Mouse (Mus musculus): ENCODE measurements around the gene Mmp15.

Gene Mmp15

DNA sequence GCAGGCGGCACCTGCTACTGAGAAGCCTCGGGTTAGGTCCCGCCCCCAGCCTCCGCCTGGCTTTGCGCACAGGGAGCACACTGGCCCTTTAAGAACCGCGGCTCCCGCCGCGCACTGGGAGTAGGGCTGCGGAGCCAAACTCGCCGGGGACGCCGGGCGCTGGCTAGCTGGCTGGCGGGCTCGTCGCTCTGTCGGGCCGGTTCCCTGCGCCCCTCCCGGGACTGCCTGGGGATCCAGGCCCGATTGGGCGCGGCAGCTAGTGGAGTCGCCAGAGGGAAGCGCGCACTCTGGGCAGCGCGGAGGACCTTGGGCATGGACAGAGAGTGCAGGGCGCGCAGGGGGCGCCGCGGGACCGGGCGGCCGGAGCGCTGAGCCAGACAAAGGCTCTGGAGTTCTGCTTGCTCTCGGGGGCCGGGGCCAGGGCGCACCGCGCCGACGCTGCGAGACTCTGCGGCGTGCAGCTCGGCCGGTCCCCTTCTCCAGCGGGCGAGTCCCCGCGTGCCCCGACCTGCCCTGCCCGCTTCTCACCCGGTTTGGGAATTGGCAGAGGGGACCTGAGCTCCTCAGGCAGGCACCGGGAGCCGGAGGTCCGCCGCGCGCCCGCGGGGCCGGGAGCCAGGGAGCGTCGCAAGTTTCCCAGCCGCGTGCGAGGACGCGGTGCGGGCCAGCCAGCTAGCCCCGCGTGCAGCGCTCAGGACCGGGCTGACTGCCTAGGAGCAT is at the start of gene Mmp15:
TSS of gene Mmp15 (plus strand) at position 118 of the 720 bp plus-strand sequence.
- peak; percentile 69 for DNase-seq

DNA sequence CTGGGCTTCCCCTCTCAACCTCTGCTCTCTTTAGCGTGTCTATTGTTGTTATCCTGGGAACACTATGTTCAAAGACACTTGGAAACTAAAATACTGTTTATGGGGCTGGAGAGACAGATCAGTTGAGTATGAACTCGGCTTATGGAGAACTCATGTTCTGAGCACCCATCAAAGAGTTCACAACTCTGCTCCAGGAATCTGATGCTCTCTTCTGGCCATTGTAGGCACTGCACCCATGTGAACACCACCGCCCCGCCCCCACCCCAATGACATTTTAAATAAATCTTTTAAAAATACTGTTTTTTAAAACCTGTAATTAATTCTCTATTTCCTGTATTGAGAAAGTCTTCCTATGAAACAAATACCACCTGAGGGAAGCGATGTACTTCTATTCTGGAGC is 49.7 kb upstream of the Mmp15 start:
- peak; percentile 75 for DNase-seq

DNA sequence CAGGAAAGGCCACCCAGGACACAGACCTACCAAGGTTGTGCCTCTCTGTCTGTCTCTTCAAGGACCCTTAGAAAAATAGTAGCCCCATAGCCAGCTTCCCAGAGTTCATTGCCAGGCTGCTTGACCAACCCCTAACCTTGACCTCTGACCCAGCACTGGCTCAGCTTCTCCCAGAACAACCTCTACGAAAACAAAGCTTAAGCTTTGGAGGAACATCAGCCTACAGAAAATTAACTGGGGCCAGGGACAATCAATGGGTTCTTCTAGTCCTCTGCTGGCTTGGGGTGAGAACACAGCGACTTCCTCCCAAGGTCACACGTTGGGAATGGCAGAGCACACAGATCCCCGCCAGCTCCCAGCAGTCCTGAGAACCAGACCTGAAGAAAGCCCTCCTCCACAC is 46.5 kb upstream of the Mmp15 start:
- DNase-seq, result no peak

DNA sequence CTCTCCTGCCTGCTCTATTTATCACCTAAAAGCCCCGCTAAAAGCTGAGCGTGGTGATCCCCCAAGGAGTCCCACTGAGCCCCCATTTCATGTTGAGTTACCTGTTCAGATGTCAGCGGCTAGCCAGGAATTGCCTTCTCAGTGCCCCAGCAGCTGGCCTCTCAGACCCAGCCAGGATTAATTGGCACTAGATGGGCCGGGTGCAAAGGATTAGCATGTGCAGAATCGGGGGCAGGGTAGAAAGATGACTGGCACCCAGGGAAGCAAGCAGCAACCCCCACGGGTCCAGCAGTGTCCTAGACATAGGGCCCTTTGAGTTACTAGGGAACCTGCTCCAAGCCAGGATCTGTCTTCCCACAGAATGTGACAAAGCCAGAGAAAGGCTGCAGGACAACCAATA is 45.6 kb upstream of the Mmp15 start, which contains the start of gene Cngb1:
TSS of gene Cngb1 (minus strand) at position 155 of the 400 bp plus-strand sequence.
- DNase-seq, result no peak

DNA sequence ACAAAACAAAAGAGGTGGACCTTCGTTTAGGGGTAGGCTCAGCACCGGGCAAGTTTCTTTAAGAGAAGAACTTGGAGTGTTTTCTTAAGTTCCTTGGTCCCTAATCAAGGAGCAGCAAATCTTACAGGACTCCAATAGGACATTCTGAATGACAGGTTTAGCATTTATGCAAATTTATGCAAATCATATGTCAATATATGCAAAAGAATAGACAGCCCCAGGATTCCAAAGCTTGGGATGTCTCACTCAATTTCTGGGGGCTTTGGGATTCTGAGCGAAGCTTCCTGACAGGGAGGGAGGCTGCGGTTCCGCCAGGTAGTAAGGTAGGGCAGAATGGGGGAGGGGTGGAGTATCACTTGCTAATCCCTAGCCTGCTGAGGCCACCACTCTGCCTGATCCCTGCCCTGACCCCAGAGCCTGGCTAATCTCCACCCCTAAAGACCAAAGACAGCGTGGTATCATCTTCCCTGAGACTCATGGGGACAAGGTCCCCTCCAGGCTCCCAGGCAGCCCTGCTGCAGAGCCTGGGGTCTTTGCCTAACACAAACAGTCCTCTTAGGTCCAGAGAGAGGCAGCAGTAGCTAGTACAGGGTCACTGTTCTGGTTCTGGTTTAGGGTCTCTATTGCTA is 41.6 kb upstream of the Mmp15 start, which contains the start of gene Tepp:
TSS of gene Tepp (plus strand) at position 225 of the 629 bp plus-strand sequence.
- no peak for DNase-seq

DNA sequence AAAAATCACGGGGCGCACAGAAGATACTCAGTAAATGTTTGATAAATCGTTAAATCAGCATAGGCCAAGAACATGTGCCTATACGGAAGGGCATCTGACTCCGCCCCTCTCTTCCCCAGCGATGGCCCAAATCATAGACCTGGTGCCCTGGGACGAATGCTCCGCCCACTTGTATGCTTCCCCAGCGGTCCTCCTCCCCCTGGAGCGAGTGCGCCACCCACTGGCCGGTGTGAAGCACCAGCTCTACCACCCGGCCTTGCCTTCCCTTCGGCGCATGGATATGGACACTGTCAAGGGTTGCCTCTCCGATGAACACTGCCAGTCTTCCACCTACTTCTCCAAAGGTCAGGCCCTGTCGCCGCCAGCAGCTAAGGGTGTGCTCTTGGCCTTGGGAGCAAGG is 39.2 kb upstream of the Mmp15 start:
- DNase-seq, result peak; percentile 53

DNA sequence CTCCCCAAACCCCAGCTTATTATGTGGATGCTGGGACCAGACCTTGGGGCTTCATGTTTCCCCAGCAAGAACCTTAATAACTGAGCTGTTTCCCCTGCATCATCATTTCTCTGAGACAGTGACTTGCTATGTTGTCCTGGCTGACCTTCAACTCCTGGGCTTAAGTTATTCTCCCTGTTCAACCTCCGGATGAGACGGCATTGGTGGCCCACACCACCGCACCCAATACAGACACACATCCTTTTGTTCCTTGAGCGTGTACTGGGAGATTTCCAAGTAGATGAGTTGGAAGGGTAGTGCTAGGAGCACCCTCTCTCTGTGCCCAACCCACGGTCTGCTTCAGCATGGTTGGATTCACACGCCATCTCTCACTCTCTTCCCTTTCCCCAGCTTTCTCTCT is 38.2 kb upstream of the Mmp15 start:
- no peak for DNase-seq

DNA sequence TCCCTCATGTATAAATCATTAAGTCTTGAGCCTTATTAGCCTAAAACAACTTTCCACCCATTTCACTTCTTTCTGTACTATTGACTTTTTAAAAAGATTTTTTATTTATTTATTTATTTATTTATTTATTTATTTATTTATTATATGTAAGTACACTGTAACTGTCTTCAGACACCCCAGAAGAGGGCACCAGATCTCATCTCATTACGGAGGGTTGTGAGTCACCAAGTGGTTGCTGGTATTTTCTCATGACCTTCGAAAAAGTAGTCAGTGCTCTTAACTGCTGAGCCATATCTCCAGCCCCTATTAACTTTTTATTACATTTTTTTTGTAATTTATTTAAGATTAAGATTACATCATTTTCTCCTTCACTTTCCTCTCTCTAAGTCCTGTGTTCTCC is 37.4 kb upstream of the Mmp15 start:
- no peak for DNase-seq

DNA sequence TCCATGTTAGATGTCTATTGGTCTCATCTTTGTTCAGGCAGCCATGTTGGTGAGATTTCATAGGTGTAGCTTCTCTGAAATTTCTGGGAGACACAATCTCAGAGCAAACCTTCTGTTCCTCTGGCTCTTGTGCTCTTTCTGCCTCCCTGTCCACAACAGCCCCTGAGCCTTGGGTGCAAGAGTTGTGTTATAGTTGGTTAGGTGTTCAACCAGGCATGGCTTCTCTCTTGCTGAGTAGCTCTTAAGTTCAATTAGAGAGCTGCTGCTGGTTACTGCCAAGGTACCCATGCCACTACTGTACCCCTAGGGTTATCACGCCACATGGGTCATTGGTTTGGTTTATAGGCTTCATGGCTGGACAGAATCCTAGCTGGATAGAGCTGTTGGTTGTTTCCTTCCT is 36.7 kb upstream of the Mmp15 start:
- DNase-seq, result no peak

DNA sequence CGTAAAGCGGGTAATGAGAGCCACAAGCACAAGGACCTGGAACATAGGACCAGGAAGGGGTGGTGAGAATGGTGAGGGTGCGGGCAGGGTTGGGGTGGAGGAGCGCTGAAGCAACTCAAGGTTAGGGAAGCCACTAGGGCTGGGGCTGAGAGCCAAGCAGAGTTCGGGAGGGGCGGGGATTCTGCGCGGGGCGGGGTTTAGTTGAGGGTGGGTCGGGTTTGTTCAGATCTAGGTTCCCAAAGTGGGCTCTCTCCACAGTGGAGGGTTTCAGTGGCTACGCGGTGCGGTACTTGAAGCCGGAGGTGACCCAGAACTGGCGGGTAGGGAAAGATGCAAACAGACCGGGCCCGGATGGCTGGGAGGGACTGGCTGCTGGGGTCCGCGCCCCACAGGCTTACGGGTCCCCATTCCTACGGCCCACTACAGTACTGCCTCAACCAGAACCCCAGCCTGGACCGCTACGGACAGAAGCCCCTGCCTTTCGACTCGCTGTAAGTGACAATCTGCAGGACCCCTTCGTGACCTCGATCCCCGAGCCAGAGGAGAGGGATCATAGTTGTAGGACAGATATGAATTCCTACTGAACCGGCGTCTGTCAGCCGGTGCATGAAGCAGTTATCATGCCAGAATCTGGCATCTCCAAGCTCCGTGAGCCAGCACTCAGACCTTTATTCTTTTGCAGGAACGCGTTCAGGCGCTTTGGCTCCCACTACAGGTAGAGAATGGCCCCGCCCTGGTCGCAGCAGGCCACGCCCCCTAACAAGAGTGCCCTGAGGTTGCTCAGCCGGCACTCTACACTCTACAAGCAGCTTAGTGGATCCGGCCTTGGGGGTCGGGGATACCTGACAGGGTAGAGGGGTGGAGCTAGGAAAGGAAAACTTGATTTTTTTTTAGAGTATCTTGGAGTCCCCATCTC is 31.6 kb upstream of the Mmp15 start:
- peak; percentile 92 for DNase-seq

DNA sequence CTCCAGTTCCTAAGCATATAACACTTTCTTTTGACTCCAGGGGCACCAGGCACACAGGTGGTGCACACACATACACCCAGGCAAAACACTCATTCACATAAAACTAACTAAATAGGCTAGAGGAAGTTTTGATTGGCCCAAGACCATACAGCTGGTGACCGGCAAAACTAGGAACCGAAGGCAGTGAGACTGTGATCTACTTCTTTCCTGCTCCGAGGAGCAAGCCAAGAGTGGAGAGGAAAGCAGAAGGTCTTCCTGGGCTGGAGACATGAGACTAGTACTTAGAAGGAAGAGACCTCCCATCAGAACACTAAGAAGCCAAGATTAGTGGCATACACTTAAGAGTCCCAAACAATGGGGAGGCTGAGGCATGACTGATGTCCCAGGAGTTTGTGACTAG is 28.9 kb upstream of the Mmp15 start:
- no peak for DNase-seq

DNA sequence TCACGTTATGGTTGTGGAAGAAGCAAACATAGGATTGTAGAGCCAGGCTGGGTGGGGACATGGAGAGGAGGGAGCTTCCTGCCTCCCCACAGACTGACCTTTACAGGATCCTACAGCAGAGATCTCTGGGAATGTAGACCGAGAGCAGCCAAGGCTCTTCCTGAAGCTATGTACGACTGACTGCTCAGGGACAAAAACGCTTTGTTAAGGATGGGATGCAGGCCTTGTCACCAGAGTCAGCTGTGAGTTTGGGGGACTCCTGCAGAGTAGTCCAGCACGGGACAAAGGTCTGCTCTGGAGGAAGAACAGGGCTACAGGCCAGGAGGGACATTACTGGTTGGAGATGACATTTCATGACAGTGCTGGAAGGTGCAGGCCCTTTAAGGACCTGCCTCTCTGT is 27.4 kb upstream of the Mmp15 start:
- DNase-seq, result no peak

DNA sequence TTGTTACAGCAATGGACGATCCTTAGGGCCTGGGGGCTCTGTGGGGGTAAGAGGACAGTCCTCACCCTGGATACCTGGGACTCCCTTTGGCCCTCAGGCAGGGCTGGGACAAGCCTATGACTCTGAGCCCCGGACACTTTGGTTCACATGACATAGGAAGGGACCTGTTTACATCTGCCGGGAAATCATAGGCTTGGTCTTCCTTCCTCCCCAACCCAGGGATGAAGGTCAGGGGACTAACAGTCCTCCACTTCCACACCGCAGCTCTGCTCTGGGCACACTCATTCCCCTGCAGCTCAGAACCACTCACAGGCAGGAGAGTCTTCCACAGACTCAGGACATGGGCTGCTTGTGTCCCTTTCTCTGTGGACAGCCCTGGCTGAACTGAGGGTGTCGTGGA is 25.2 kb upstream of the Mmp15 start:
- DNase-seq, result no peak

DNA sequence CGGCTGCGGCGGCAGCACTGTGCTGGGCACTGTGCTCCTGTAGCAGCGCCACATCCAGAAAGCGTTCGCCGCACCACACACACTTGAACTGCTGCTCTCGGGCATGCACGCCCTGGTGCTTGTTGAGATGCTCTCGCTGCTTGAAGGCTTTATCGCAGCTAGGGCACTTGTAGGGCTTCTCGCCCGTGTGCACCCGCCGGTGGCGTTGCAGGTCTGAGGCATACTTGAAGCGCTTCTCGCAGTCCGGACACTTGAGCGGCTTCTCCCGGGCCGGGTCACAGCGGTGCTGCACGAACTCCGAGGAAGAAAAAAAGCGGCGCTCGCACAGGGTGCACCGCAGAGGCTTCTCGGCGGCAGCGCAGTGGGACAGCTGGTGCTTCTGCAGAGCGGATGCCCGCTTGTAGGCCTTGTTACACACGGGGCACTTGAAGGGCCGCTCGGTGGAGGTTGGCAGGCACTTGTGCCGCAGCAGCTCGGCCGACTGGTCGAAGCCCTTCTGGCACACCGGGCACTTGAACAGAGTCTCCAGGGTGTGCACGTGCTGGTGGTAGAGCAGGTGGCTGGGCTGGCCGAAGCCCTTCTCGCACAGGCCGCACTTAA is 24.1 kb upstream of the Mmp15 start:
- DNase-seq, result no peak

DNA sequence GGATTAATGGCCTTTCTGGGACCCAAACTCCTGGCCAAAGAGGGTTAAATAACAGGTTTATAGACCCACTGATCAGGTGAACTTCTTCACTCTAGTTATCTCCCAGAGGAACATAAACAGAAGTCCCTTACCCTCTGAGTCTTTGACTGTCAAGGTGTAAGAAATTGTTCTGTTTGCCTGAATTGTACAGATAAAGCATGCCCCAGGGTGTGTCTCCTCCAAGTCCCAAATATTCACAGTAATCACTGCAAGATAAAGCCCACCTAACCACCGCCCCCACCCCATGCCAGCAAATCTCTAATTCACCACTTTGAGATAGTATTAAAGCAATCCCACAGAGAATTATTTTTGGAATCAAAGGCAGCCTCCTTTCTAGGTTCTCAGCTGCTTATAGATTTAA is 21.7 kb upstream of the Mmp15 start:
- no peak for DNase-seq

DNA sequence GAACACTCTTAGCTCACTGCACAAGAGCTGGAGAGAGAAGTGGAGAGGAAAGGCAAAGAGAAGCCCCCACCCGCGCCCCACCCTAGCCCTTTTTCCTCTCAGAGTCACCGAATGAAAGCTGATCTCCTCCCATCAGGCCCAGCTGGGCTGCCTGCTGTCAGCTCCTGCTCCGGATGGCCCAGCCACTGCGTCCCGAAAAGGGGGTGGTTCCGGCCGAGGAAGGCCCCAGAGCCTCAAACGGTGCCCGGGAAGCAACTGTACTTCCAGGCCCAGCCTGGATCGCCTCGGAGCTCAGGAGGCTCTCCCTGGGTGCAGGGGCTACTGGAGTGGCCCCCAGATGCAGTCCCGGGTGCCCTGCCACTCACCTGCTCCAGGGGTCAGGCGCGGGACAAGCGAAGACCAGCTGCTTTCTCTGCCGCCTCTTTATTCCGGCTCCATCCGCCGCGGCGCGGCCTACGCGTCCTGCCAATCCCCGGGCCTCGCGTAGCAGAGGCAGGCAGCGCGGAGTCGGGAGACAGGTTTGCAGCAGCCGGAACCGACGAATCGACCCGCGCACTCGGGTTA is 20.8 kb upstream of the Mmp15 start:
- no peak for DNase-seq

DNA sequence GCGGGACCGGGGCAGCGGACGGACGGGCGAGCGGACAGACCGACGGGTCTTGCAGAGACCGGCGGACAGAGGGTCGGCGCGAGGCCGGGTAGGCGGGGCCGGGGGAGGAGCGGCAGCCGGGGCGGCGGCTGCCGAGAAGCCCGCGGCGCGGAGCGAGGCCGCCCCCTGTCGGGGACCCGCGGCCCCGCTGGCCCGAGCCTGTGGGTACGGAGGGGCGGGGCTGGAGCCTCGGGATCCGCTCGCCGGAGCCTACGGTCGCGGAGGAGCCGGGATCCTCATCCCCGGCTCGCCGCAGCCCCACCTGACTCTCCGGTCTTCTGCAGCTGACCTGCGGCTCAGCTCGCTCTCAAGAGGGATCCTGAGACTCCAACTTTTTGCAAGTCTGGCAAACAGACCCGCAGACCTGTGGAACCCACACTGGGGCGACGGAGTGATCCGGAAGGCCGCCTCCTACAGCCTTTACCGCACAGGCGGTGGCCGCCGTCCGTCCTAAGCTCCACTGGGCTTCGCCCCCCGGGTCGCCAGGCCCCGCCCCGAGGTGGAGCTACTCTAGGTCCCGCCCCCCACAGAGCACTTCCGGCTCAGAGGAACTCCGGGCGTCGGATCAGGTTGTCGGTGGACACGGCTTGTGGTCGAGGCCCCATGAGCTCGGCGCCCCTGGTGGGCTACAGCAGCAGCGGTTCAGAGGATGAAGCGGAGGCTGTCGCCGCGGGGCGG is 20.2 kb upstream of the Mmp15 start, which contains the start of the genes Zfp319 and Usb1:
TSS of gene Zfp319 (minus strand) at position 231 of the 717 bp plus-strand sequence.
TSS of gene Usb1 (plus strand) at position 565 of the 717 bp plus-strand sequence.
- peak; percentile 97 for DNase-seq

DNA sequence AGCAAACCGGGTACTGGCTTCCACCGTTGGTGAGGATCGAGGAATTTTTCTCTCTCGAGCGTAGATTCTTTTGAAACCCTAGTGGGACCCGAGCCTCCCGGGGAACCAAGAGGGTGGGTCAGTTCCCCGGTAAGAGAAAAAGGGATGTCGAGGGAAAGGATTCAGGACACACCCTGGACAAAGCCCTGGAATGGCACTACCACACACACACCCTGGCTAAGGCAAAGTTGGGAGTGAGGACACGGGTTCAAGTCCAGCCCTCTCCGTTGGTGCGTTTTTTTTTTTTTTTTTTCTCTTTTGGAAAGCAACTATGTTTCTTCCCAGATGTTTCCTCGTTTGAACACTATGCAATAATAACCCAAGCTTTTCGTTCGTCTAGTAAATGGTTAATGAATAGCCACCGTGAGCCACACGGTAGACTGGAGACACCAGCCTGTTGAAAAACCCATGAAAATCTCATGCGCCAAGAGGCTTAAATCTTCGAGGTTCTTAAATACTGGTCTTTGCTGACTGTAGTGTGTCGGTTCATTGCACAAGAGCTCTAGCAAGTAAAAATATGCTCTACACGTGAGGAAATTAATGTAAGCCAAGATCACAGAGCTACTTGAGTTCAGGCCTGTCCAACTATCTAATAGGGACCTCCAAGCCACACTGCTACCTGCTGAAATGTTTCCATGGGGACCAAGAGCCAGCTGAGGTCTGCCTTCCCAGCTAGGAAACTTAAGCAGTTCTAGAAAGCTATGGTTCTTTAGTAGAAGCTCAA is 19.4 kb upstream of the Mmp15 start:
- no peak for DNase-seq

DNA sequence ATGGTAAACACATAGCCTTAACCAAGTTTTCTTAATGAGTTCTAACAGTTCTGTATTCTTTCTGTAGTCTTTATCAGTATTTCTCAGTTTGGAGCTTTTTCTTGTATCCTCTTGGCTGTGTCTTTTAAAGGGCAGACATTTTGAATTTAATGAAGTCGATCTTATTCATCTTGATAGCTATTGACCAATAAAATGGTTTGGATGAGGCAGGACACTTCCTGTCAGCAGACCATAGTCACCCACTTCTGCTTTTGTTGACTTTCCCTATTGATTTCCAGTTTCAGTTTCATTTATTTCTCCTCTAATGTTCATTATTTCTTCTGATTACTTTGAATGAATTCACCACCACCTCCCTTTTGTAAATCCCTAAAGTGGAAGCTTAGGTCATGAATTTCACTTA is 16.4 kb upstream of the Mmp15 start:
- no peak for DNase-seq

DNA sequence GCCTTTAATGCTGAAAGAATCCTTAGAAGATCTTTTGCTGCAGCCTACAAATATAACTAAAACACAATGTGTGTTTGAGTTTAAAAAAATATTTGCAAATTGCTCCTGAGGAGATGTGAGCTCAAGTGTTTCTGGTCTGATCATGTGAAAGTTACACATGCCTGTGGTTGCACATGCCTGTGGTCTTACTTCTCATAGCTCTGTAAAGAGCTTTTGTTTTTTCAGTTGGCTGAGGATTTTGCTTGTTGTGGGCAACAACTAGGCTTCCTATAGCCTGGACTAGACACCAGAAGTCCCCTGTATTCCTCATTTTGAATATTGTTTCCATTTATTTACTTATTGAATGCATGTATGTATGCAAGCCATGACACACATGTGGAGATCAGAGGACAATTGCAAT is 15.7 kb upstream of the Mmp15 start:
- no peak for DNase-seq

DNA sequence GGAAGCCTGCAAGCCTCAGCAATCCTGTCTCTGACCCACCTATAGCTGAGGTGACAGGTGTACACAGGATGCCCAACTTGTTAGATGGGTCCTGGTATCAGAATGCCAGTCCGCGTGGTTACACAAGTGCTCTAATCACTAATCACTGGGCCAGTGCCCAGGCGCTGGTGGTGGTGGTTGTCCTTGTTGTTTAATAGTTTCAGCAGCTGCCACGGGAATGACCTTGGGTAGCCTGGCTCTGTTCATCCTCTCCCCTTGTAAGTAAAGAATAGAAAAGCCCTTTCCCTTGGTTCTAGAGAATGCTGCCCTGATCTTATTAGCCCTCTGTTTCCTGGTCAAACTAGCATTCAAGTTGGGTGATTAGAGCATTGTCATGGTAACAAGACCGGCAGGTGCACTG is 10.3 kb upstream of the Mmp15 start:
- no peak for DNase-seq

Measured in thymus, postnatal 4 days (tissue).